In genomic region chr1:63763212-63763694, GRCm38 (mm10) we compare ENCODE assay signal across 9 mouse cellular contexts. TPM values are rescaled to one million over a fixed set of nuclear protein-coding genes. Genes with fewer than 3 reads are reported as not detected.
DNase-seq lines count a peak whose midpoint lies in the region; ATAC-seq and TF ChIP-seq lines count a peak whose summit lies in the region.
"Had no signal": no experiment of that assay in that cellular context is flagged by ENCODE, and none has a peak within 500 bp of the region (broad histone marks: within the 10 kb centered on the region; RNA-seq: fewer than 3 reads in every experiment).

No protein-coding gene starts in this region.

- H3K9ac ChIP-seq in heart, embryonic 13.5 days, result no peak overlapping the region
- H3K9ac ChIP-seq in kidney, embryonic 15.5 days, result no peak overlapping the region
- H3K9ac ChIP-seq in limb, embryonic 11.5 days (ENCODE audit: low read length), result no peak overlapping the region
- no peak overlapping the region for H3K9ac ChIP-seq in neural tube, embryonic 12.5 days

- H3K36me3 ChIP-seq in heart, embryonic 13.5 days, result no peaks in the 10 kb centered on the region
- no peaks in the 10 kb centered on the region for H3K36me3 ChIP-seq in kidney, embryonic 15.5 days
- H3K36me3 ChIP-seq in limb, embryonic 11.5 days (ENCODE audit: control insufficient read depth, insufficient read depth, low read length), result no peaks in the 10 kb centered on the region
- no peaks in the 10 kb centered on the region for H3K36me3 ChIP-seq in neural tube, embryonic 12.5 days

- WGBS in heart, embryonic 13.5 days, result 33% methylated on average over 3 of the region's 3 CpGs
- 6% methylated on average over 3 of the region's 3 CpGs for WGBS in kidney, embryonic 15.5 days
- 22% methylated on average over 3 of the region's 3 CpGs for WGBS in limb, embryonic 11.5 days
- WGBS in neural tube, embryonic 12.5 days, result 6% methylated on average over 3 of the region's 3 CpGs

- no peak overlapping the region for H3K4me3 ChIP-seq in cortical plate, adult 2 months (ENCODE audit: insufficient read depth, low read length)
- H3K4me3 ChIP-seq in heart, embryonic 13.5 days, result no peak overlapping the region
- H3K4me3 ChIP-seq in kidney, embryonic 15.5 days (replicated peaks), result no peak overlapping the region
- H3K4me3 ChIP-seq in limb, embryonic 11.5 days (ENCODE audit: low read depth, low read length), result no peak overlapping the region
- no peak overlapping the region for H3K4me3 ChIP-seq in neural tube, embryonic 12.5 days

- peaks cover 5% of the 10 kb centered on the region; the same call in 1 of the 2 replicates for H3K4me1 ChIP-seq in cortical plate, adult 2 months (ENCODE audit: control insufficient read depth, insufficient read depth, low read length)
- H3K4me1 ChIP-seq in heart, embryonic 13.5 days, result peaks cover 3% of the 10 kb centered on the region; the same call in 1 of the 2 replicates
- peaks cover 12% of the 10 kb centered on the region for H3K4me1 ChIP-seq in kidney, embryonic 15.5 days
- peaks cover 5% of the 10 kb centered on the region; the same call in 1 of the 2 replicates for H3K4me1 ChIP-seq in limb, embryonic 11.5 days (ENCODE audit: control insufficient read depth, insufficient read depth, low read length)
- peaks cover 25% of the 10 kb centered on the region for H3K4me1 ChIP-seq in neural tube, embryonic 12.5 days

- no peaks in the 10 kb centered on the region for H3K27me3 ChIP-seq in heart, embryonic 13.5 days (replicated peaks)
- no peaks in the 10 kb centered on the region for H3K27me3 ChIP-seq in kidney, embryonic 15.5 days
- no peaks in the 10 kb centered on the region for H3K27me3 ChIP-seq in limb, embryonic 11.5 days (ENCODE audit: control insufficient read depth, insufficient read depth, low read length)
- no peaks in the 10 kb centered on the region for H3K27me3 ChIP-seq in neural tube, embryonic 12.5 days (replicated peaks)

- peak; percentile 27 for DNase-seq in ovary, postnatal 14 days (ENCODE audit: low spot score)
- no peak for DNase-seq in ovary, adult 18-20 months (ENCODE audit: low spot score)
- DNase-seq in limb, embryonic 11.5 days (ENCODE audit: low spot score), result peak; percentile 49
- DNase-seq in urinary bladder, adult 2 months (ENCODE audit: low spot score), result no peak

- ATAC-seq in heart, embryonic 13.5 days (ENCODE audit: extremely low read depth, insufficient number of reproducible peaks, low FRiP score, low TSS enrichment), result peak; percentile 14; the same call in 1 of the 2 replicates
- ATAC-seq in kidney, embryonic 15.5 days (replicated peaks; ENCODE audit: low FRiP score), result peak; percentile 70; the same call in 1 of the 2 replicates
- ATAC-seq in limb, embryonic 11.5 days (ENCODE audit: insufficient number of reproducible peaks, low FRiP score, low TSS enrichment, low read depth), result peak; percentile 47; the same call in 1 of the 2 replicates
- ATAC-seq in neural tube, embryonic 12.5 days (ENCODE audit: low FRiP score, low read depth), result peak; percentile 80

- H3K9me3 ChIP-seq in heart, embryonic 13.5 days, result no peaks in the 10 kb centered on the region
- H3K9me3 ChIP-seq in kidney, embryonic 15.5 days (replicated peaks), result no peaks in the 10 kb centered on the region
- no peaks in the 10 kb centered on the region for H3K9me3 ChIP-seq in limb, embryonic 11.5 days (ENCODE audit: control insufficient read depth, low read length)
- H3K9me3 ChIP-seq in neural tube, embryonic 12.5 days, result no peaks in the 10 kb centered on the region

- no peak for TF ChIP-seq POLR2A in cortical plate, adult 2 months (IDR thresholded peaks at IDR 0.05; ENCODE audit: extremely low read depth, insufficient read depth, low read length)

- peak; percentile 70 for TF ChIP-seq CTCF in cortical plate, adult 2 months (IDR thresholded peaks at IDR 0.05; ENCODE audit: extremely low read depth, insufficient read depth, low read length)

- no peak overlapping the region for H3K27ac ChIP-seq in cortical plate, adult 2 months (ENCODE audit: insufficient read depth, low read length)
- H3K27ac ChIP-seq in heart, embryonic 13.5 days (replicated peaks), result peak overlapping the region; percentile 22; the same call in 1 of the 2 replicates
- H3K27ac ChIP-seq in kidney, embryonic 15.5 days, result peak overlapping the region; percentile 41; the same call in 1 of the 2 replicates
- H3K27ac ChIP-seq in limb, embryonic 11.5 days (replicated peaks; ENCODE audit: low read depth, low read length), result 0 out of 2 replicates have a peak overlapping the region, but pooled peaks have one; percentile 42
- H3K27ac ChIP-seq in neural tube, embryonic 12.5 days, result peak overlapping the region; percentile 13; the same call in 1 of the 2 replicates
- H3K27ac ChIP-seq: macrophage had no signal

- H3K4me2 ChIP-seq in heart, embryonic 13.5 days, result no peak overlapping the region
- H3K4me2 ChIP-seq in kidney, embryonic 15.5 days, result no peak overlapping the region
- no peak overlapping the region for H3K4me2 ChIP-seq in limb, embryonic 11.5 days (ENCODE audit: low read depth, severe bottlenecking)
- H3K4me2 ChIP-seq in neural tube, embryonic 12.5 days (replicated peaks), result 0 out of 2 replicates have a peak overlapping the region, but pooled peaks have one; percentile 10

RNA-seq across cellular contexts. Expression of gene 4933402D24Rik, which starts 5.8 kb away (rescaled TPM):
- polyA plus RNA-seq in cortical plate, adult 2 months (2012; rRNA removed), result 0.15 and 0.26 TPM in 2 replicates
- 0.08 TPM in 1 of 2 replicates, not detected in the other for polyA plus RNA-seq in heart, embryonic 13.5 days (2015; fragmentation: Nextera tagmentation; extraction: Ambion mirVana)
- polyA plus RNA-seq in kidney, embryonic 15.5 days (2015; fragmentation: Nextera tagmentation; extraction: Ambion mirVana), result 0.09 TPM in 1 of 2 replicates, not detected in the other
- polyA plus RNA-seq in limb, embryonic 11.5 days (2014; fragmentation: Nextera tagmentation; extraction: Ambion mirVana), result 0.10 and 0.19 TPM in 2 replicates
- polyA plus RNA-seq in neural tube, embryonic 12.5 days (2016; fragmentation: Nextera tagmentation; extraction: Ambion mirVana), result 0.18 and 0.22 TPM in 2 replicates
- not detected in 2 replicates for polyA plus RNA-seq in urinary bladder, adult 2 months (2012; rRNA removed)
- polyA plus RNA-seq: macrophage had no signal

RNA-seq across cellular contexts. Expression of gene Fastkd2, which starts 32.8 kb away (rescaled TPM):
- 27.5 and 28.1 TPM in 2 replicates for polyA plus RNA-seq in cortical plate, adult 2 months (2012; rRNA removed)
- polyA plus RNA-seq in heart, embryonic 13.5 days (2015; fragmentation: Nextera tagmentation; extraction: Ambion mirVana), result 44.6 and 45.4 TPM in 2 replicates
- polyA plus RNA-seq in kidney, embryonic 15.5 days (2015; fragmentation: Nextera tagmentation; extraction: Ambion mirVana), result 62.3 and 65.4 TPM in 2 replicates
- polyA plus RNA-seq in limb, embryonic 11.5 days (2014; fragmentation: Nextera tagmentation; extraction: Ambion mirVana), result 75.3 and 76.9 TPM in 2 replicates
- 45.2 and 47.5 TPM in 2 replicates for polyA plus RNA-seq in neural tube, embryonic 12.5 days (2016; fragmentation: Nextera tagmentation; extraction: Ambion mirVana)
- 18.9 and 19.3 TPM in 2 replicates for polyA plus RNA-seq in urinary bladder, adult 2 months (2012; rRNA removed)

RNA-seq across cellular contexts. Expression of gene Mdh1b, which starts 33.1 kb away (rescaled TPM):
- polyA plus RNA-seq in cortical plate, adult 2 months (2012; rRNA removed), result 0.85 and 1.4 TPM in 2 replicates
- not detected in 2 replicates for polyA plus RNA-seq in heart, embryonic 13.5 days (2015; fragmentation: Nextera tagmentation; extraction: Ambion mirVana)
- 0.13 and 0.23 TPM in 2 replicates for polyA plus RNA-seq in kidney, embryonic 15.5 days (2015; fragmentation: Nextera tagmentation; extraction: Ambion mirVana)
- polyA plus RNA-seq in limb, embryonic 11.5 days (2014; fragmentation: Nextera tagmentation; extraction: Ambion mirVana), result 0.16 TPM in 1 of 2 replicates, not detected in the other
- 0.11 TPM in 1 of 2 replicates, not detected in the other for polyA plus RNA-seq in neural tube, embryonic 12.5 days (2016; fragmentation: Nextera tagmentation; extraction: Ambion mirVana)
- not detected in 2 replicates for polyA plus RNA-seq in urinary bladder, adult 2 months (2012; rRNA removed)
- polyA plus RNA-seq: macrophage had no signal

Comparison
In these comparisons a context has a peak if more than half of its experiments do, and no peak if none do; other contexts are left out.
1. DNase-seq: peak in ovary, postnatal 14 days (single experiment) and limb, embryonic 11.5 days (single experiment); none in ovary, adult 18-20 months (single experiment) and urinary bladder, adult 2 months (single experiment).
2. ATAC-seq: peak in every context shown above with its lines; median percentile 80 in neural tube, embryonic 12.5 days; 70 in kidney, embryonic 15.5 days; 47 in limb, embryonic 11.5 days; 14 in heart, embryonic 13.5 days.